Comparison of ENCODE assay signal across 23 mouse cellular contexts in genomic region chr17:45568990-45569389, GRCm38 (mm10). TPM values are rescaled to one million over a fixed set of nuclear protein-coding genes. Genes with fewer than 3 reads are reported as not detected.
DNase-seq lines count a peak whose midpoint lies in the region; ATAC-seq and TF ChIP-seq lines count a peak whose summit lies in the region.
"Had no signal": no experiment of that assay in that cellular context is flagged by ENCODE, and none has a peak within 500 bp of the region (broad histone marks: within the 10 kb centered on the region; RNA-seq: fewer than 3 reads in every experiment).

No protein-coding gene starts in this region.

- no peak for ATAC-seq in heart, embryonic 12.5 days (ENCODE audit: insufficient number of reproducible peaks, low FRiP score)
- ATAC-seq in heart, embryonic 11.5 days (replicated peaks; ENCODE audit: insufficient number of reproducible peaks, low FRiP score, low TSS enrichment) = no peak
- ATAC-seq: forebrain, postnatal 0 days; midbrain, embryonic 13.5 days; Patski had no signal

- peak overlapping the region; percentile 29; the same call in 1 of the 2 replicates for H3K9ac ChIP-seq in heart, embryonic 12.5 days
- H3K9ac ChIP-seq in heart, embryonic 11.5 days (ENCODE audit: low read depth, low read length) = no peak overlapping the region
- no peak overlapping the region for H3K9ac ChIP-seq in ES-E14 (ENCODE audit: insufficient read depth, low read depth, low read length, poor library complexity, severe bottlenecking)
- H3K9ac ChIP-seq: forebrain, postnatal 0 days; hindbrain, embryonic 14.5 days; lung, embryonic 15.5 days; midbrain, embryonic 13.5 days had no signal

- H3K36me3 ChIP-seq in heart, embryonic 12.5 days = peaks cover 64% of the 10 kb centered on the region
- H3K36me3 ChIP-seq in heart, embryonic 11.5 days (ENCODE audit: control insufficient read depth, insufficient read depth, low read length) = peaks cover 44% of the 10 kb centered on the region
- peaks cover 74% of the 10 kb centered on the region for H3K36me3 ChIP-seq in ES-E14 (ENCODE audit: control insufficient read depth, insufficient read depth, low read length, poor library complexity, severe bottlenecking)

- no peak overlapping the region for H3K4me3 ChIP-seq in heart, embryonic 12.5 days
- no peak overlapping the region for H3K4me3 ChIP-seq in heart, embryonic 11.5 days (ENCODE audit: low read depth, low read length)
- no peak overlapping the region for H3K4me3 ChIP-seq in ES-E14 (ENCODE audit: insufficient read depth in 1 of 2, low read depth in 1 of 2, low read length in 2 of 2, poor library complexity in 1 of 2, severe bottlenecking in 1 of 2)
- H3K4me3 ChIP-seq: heart, adult 2 months; lung, embryonic 15.5 days; midbrain, embryonic 13.5 days had no signal

- in situ Hi-C loops in ES-E14 (cut with MboI; ENCODE audit: low sequenced_read_pairs in 2 of 2, unreplicated experiment in 2 of 2) = no loop called here

- WGBS in heart, embryonic 12.5 days = 87% methylated on average over 12 of the region's 12 CpGs
- 85% methylated on average over 12 of the region's 12 CpGs for WGBS in heart, embryonic 11.5 days (ENCODE audit: insufficient replicate concordance)

- no peak overlapping the region for H3K4me2 ChIP-seq in heart, embryonic 12.5 days
- no peak overlapping the region for H3K4me2 ChIP-seq in heart, embryonic 11.5 days
- H3K4me2 ChIP-seq: hindbrain, embryonic 14.5 days; lung, embryonic 15.5 days; midbrain, embryonic 13.5 days had no signal

- peaks cover 62% of the 10 kb centered on the region for H3K4me1 ChIP-seq in heart, embryonic 12.5 days (replicated peaks)
- peaks cover 23% of the 10 kb centered on the region for H3K4me1 ChIP-seq in heart, embryonic 11.5 days (ENCODE audit: control insufficient read depth, insufficient read depth, low read length)
- peaks cover 0 to 3% of the 10 kb centered on the region in 2 experiments; a peak in 1 of 4 replicates for H3K4me1 ChIP-seq in ES-E14 (ENCODE audit: control insufficient read depth in 2 of 2, insufficient read depth in 2 of 2, low read length in 2 of 2, poor library complexity in 1 of 2)

- no peaks in the 10 kb centered on the region for H3K9me3 ChIP-seq in heart, embryonic 12.5 days (replicated peaks)
- H3K9me3 ChIP-seq in heart, embryonic 11.5 days (replicated peaks; ENCODE audit: control insufficient read depth, low read length) = no peaks in the 10 kb centered on the region
- H3K9me3 ChIP-seq in ES-E14 (ENCODE audit: control insufficient read depth, insufficient read depth, low read depth, low read length) = no peaks in the 10 kb centered on the region
- H3K9me3 ChIP-seq: lung, embryonic 15.5 days; midbrain, embryonic 13.5 days had no signal

- no peaks in the 10 kb centered on the region for H3K27me3 ChIP-seq in heart, embryonic 12.5 days (replicated peaks)
- H3K27me3 ChIP-seq in heart, embryonic 11.5 days (ENCODE audit: control insufficient read depth, insufficient read depth, low read length) = no peaks in the 10 kb centered on the region
- H3K27me3 ChIP-seq: lung, embryonic 15.5 days; midbrain, embryonic 13.5 days; Patski had no signal

- DNase-seq in CD4-positive helper T cell, adult 2 months (ENCODE audit: low read depth, low spot score) = peak; percentile 24
- no peak for DNase-seq in ES-E14 (ENCODE audit: low read depth, low spot score)
- DNase-seq in induced T-regulatory cell, adult 2 months (ENCODE audit: low read depth) = peak; percentile 23
- DNase-seq in gastrocnemius, postnatal 4 days (ENCODE audit: low spot score in 2 of 2) = no peak
- DNase-seq in frontal cortex, postnatal 10 days (ENCODE audit: low spot score in 2 of 2) = no peak
- DNase-seq: B cell, adult 2 months; cerebellum, adult 11-12 months; cerebellum, postnatal 25 days; forebrain, postnatal 0 days; heart, postnatal 14 days; kidney, adult 18-20 months; kidney, postnatal 10 days; retina, postnatal 1 day; right cerebral cortex, postnatal 4 days had no signal

- H3K27ac ChIP-seq in heart, embryonic 12.5 days (ENCODE audit: poor library complexity, severe bottlenecking) = peak overlapping the region; percentile 41; the same call in 1 of the 2 replicates
- no peak overlapping the region for H3K27ac ChIP-seq in heart, embryonic 11.5 days (ENCODE audit: low read depth, low read length)
- no peak overlapping the region for H3K27ac ChIP-seq in ES-E14 (ENCODE audit: insufficient read depth, low read depth, low read length, poor library complexity, severe bottlenecking)
- H3K27ac ChIP-seq: heart, adult 2 months; hindbrain, embryonic 14.5 days; layer of hippocampus, adult 2 months; lung, embryonic 15.5 days; midbrain, embryonic 13.5 days had no signal

TF ChIP-seq in ES-E14, 5 proteins besides CTCF, POLR2A, EP300 and RAD21:
- TF ChIP-seq MAFK (IDR thresholded peaks at IDR 0.05; ENCODE audit: insufficient read depth, low read depth, low read length) (no peak), CHD2 (IDR thresholded peaks at IDR 0.05; ENCODE audit: low read depth, low read length) (0 out of 2 replicates have a peak, but pooled peaks have one; percentile 28)
TF ChIP-seq in ES-E14: peak in this region for 1.

RNA-seq across cellular contexts. Expression of gene Hsp90ab1, which starts 4.1 kb away (rescaled TPM):
- polyA plus RNA-seq in heart, embryonic 12.5 days (2016; fragmentation: Nextera tagmentation; extraction: Ambion mirVana) = 1,306 and 1,316 TPM in 2 replicates
- polyA plus RNA-seq in heart, embryonic 11.5 days (2014; fragmentation: Nextera tagmentation; extraction: Ambion mirVana) = 1,458 and 1,495 TPM in 2 replicates
- 1,660 and 1,758 TPM in 2 replicates for total RNA-seq in ES-E14 (2012; rRNA removed)
- 1,000 to 10,000 TPM; 1,179 to 1,260 TPM for total RNA-seq in gastrocnemius, postnatal 4 days (2021)

RNA-seq across cellular contexts. Expression of gene Slc35b2, which starts 5.3 kb away (rescaled TPM):
- 85.6 and 89.6 TPM in 2 replicates for polyA plus RNA-seq in heart, embryonic 12.5 days (2016; fragmentation: Nextera tagmentation; extraction: Ambion mirVana)
- 87.2 and 91.0 TPM in 2 replicates for polyA plus RNA-seq in heart, embryonic 11.5 days (2014; fragmentation: Nextera tagmentation; extraction: Ambion mirVana)
- total RNA-seq in ES-E14 (2012; rRNA removed) = 96.7 and 98.7 TPM in 2 replicates
- total RNA-seq in gastrocnemius, postnatal 4 days (2021) = 10 to 100 TPM; 44.4 to 52.7 TPM

RNA-seq across cellular contexts. Expression of gene Nfkbie, which starts 13.5 kb away (rescaled TPM):
- 2.5 and 3.1 TPM in 2 replicates for polyA plus RNA-seq in heart, embryonic 12.5 days (2016; fragmentation: Nextera tagmentation; extraction: Ambion mirVana)
- 2.4 TPM in 2 replicates for polyA plus RNA-seq in heart, embryonic 11.5 days (2014; fragmentation: Nextera tagmentation; extraction: Ambion mirVana)
- total RNA-seq in ES-E14 (2012; rRNA removed) = 2.1 and 2.2 TPM in 2 replicates
- 1 to 10 TPM; 3.2 TPM for total RNA-seq in gastrocnemius, postnatal 4 days (2021)

RNA-seq across cellular contexts. Expression of gene Tmem151b, which starts 19.5 kb away (rescaled TPM):
- 1.4 and 1.6 TPM in 2 replicates for polyA plus RNA-seq in heart, embryonic 12.5 days (2016; fragmentation: Nextera tagmentation; extraction: Ambion mirVana)
- 1.00 and 1.0 TPM in 2 replicates for polyA plus RNA-seq in heart, embryonic 11.5 days (2014; fragmentation: Nextera tagmentation; extraction: Ambion mirVana)
- total RNA-seq in ES-E14 (2012; rRNA removed) = 2.1 and 4.0 TPM in 2 replicates
- total RNA-seq in gastrocnemius, postnatal 4 days (2021) = under 1 TPM; 0.15 to 0.29 TPM
- total RNA-seq: gastrocnemius, adult 8-10 months had no signal

RNA-seq across cellular contexts. Expression of gene Slc29a1, which starts 30.4 kb away (rescaled TPM):
- 68.3 and 74.1 TPM in 2 replicates for polyA plus RNA-seq in heart, embryonic 12.5 days (2016; fragmentation: Nextera tagmentation; extraction: Ambion mirVana)
- polyA plus RNA-seq in heart, embryonic 11.5 days (2014; fragmentation: Nextera tagmentation; extraction: Ambion mirVana) = 52.7 and 61.2 TPM in 2 replicates
- total RNA-seq in ES-E14 (2012; rRNA removed) = 321 and 677 TPM in 2 replicates
- total RNA-seq in gastrocnemius, postnatal 4 days (2021) = 100 to 1,000 TPM; 148 to 166 TPM

Comparison
In these comparisons a context has a peak if more than half of its experiments do, and no peak if none do; other contexts are left out.
1. DNase-seq: peak in CD4-positive helper T cell, adult 2 months (single experiment) and induced T-regulatory cell, adult 2 months (single experiment); none in ES-E14 (single experiment), gastrocnemius, postnatal 4 days (0 of 2) and frontal cortex, postnatal 10 days (0 of 2).